Mouse (Mus musculus) embryonic facial prominence, embryonic 13.5 days (tissue): ENCODE measurements around the gene Rcvrn. TPM values are rescaled to one million over a fixed set of nuclear protein-coding genes. Genes with fewer than 3 reads are reported as not detected.

Experiments used
- ATAC-seq: fragments of 200-750 bp; cut with Nextera tagmentation; 2 replicates; pipeline ENCODE4 v1.8.0; 2017; ENCODE audit warnings: low read depth; ENCODE audit not compliant: insufficient number of reproducible peaks, insufficient read depth, low FRiP score, low TSS enrichment
- H3K27ac ChIP-seq: fragments of 300-500 bp; sonication (generic); 2 replicates; pipeline ENCODE4 v1.5.1; 2015; ENCODE audit warnings: moderate library complexity, mild to moderate bottlenecking, inconsistent platforms
- H3K27me3 ChIP-seq: fragments of 300-500 bp; sonication (generic); 2 replicates; pipeline ENCODE4 v1.6.1; 2015; ENCODE audit warnings: mild to moderate bottlenecking, inconsistent platforms
- H3K36me3 ChIP-seq: fragments of 300-500 bp; sonication (generic); 2 replicates; pipeline ENCODE4 v1.6.1; 2015; ENCODE audit warnings: mild to moderate bottlenecking, inconsistent platforms
- H3K4me1 ChIP-seq: fragments of 300-500 bp; sonication (generic); 2 replicates; pipeline ENCODE4 v1.6.1; 2015; ENCODE audit warnings: inconsistent platforms
- H3K4me2 ChIP-seq: fragments of 300-500 bp; sonication (generic); 2 replicates; pipeline ENCODE4 v1.6.1; 2015; ENCODE audit warnings: moderate library complexity, mild to moderate bottlenecking, inconsistent platforms
- H3K4me3 ChIP-seq: fragments of 300-500 bp; sonication (generic); 2 replicates; pipeline ENCODE4 v1.5.1; 2015; ENCODE audit warnings: mild to moderate bottlenecking, inconsistent platforms
- H3K9ac ChIP-seq: fragments of 300-500 bp; sonication (generic); 2 replicates; pipeline ENCODE4 v1.6.1; 2015; ENCODE audit warnings: mild to moderate bottlenecking, inconsistent platforms
- H3K9me3 ChIP-seq: fragments of 300-500 bp; sonication (generic); 2 replicates; pipeline ENCODE4 v1.6.1; 2016; ENCODE audit warnings: inconsistent platforms
- WGBS: fragments of 180-500 bp; shearing (Covaris S2); methylation state at CpG from one replicate; pipeline ENCODE4 v1.1.7; 2015; ENCODE audit warnings: mixed read lengths; 5-methylcytosine and 5-hydroxymethylcytosine counted together
- polyA plus RNA-seq: library from polyadenylated mRNA; unstranded; fragments of >200 nt; fragmentation: Nextera tagmentation; extraction: Ambion mirVana; gene quantifications from 2 replicates; pipeline ENCODE4 v1.2.1, GENCODE M21; 2015

Rcvrn gene
- polyA plus RNA-seq, 1 experiment from 2014 or later = not detected

GRCm38 (mm10) chr11:67727095-67727494 is 32.0 kb downstream of the Rcvrn start:
- no peak overlapping the region for H3K4me2 ChIP-seq
- H3K36me3 ChIP-seq = no peaks in the 10 kb centered on the region
- H3K27ac ChIP-seq = no peak overlapping the region
- WGBS = 60% methylated on average over 6 of the region's 6 CpGs
- peaks cover 6% of the 10 kb centered on the region; the same call in 1 of the 2 replicates for H3K4me1 ChIP-seq
- no peak overlapping the region for H3K9ac ChIP-seq
- ATAC-seq = no peak
- no peaks in the 10 kb centered on the region for H3K9me3 ChIP-seq
- H3K4me3 ChIP-seq = no peak overlapping the region
- no peaks in the 10 kb centered on the region for H3K27me3 ChIP-seq

DNA sequence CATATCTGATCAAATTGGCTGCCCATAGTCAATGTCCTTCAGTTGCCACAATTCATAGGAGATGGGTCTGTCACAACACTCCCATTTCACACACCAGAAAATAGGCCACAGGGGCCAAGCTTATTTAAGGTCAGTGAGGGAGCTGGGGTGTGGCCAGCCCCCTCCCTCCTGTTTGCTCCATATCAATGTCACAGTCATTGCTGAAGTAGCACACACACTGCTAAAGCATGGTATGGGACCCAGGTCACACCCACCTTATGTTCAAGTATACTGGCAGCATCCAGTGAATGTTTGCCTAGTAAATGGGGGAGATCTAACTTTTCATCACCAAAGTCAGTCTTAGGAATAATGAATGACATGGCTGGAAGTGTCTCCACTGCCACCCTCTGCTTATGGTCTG is 33.6 kb downstream of the Rcvrn start:
- H3K4me3 ChIP-seq = no peak overlapping the region
- no peak overlapping the region for H3K27ac ChIP-seq
- ATAC-seq = no peak
- H3K4me1 ChIP-seq = peaks cover 6% of the 10 kb centered on the region; the same call in 1 of the 2 replicates
- H3K36me3 ChIP-seq = no peaks in the 10 kb centered on the region
- no peaks in the 10 kb centered on the region for H3K9me3 ChIP-seq
- H3K27me3 ChIP-seq = no peaks in the 10 kb centered on the region
- no peak overlapping the region for H3K9ac ChIP-seq
- no peak overlapping the region for H3K4me2 ChIP-seq

GRCm38 (mm10) chr11:67731056-67731455 is 35.9 kb downstream of the Rcvrn start:
- Histone ChIP-seq H3K9me3 (no peaks in the 10 kb centered on the region), H3K4me2 (no peak overlapping the region), H3K4me3 (no peak overlapping the region), H3K9ac (no peak overlapping the region), H3K27ac (no peak overlapping the region), H3K36me3 (no peaks in the 10 kb centered on the region), H3K27me3 (no peaks in the 10 kb centered on the region), H3K4me1 (peaks cover 6% of the 10 kb centered on the region; the same call in 1 of the 2 replicates)
- 94% methylated on average over 2 of the region's 2 CpGs for WGBS
- ATAC-seq = no peak

DNA sequence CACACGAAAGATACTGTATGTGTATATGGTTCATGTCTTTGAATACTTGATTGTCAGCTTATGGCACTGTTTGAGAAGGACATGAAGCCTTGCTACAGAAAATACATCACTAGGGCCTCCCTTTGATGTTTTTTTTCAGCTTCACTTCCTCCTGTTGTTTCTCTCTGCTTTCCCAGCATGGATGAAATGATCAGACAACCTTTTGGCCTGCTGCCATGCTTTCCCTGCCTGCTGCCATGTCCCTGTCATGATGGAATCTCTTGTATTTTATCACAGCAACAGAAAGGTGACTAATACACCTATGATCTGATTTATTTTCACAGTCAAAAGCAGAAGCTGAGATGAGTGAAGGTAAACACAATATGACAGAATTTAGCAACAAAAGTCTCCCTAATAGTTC is 38.6 kb downstream of the Rcvrn start:
- H3K4me3 ChIP-seq = no peak overlapping the region
- 44% methylated on average over 1 of the region's 1 CpGs for WGBS
- H3K36me3 ChIP-seq = no peaks in the 10 kb centered on the region
- H3K9me3 ChIP-seq = no peaks in the 10 kb centered on the region
- H3K4me2 ChIP-seq = no peak overlapping the region
- H3K27ac ChIP-seq = no peak overlapping the region
- ATAC-seq = no peak
- H3K27me3 ChIP-seq = no peaks in the 10 kb centered on the region
- H3K4me1 ChIP-seq = no peaks in the 10 kb centered on the region
- no peak overlapping the region for H3K9ac ChIP-seq

DNA sequence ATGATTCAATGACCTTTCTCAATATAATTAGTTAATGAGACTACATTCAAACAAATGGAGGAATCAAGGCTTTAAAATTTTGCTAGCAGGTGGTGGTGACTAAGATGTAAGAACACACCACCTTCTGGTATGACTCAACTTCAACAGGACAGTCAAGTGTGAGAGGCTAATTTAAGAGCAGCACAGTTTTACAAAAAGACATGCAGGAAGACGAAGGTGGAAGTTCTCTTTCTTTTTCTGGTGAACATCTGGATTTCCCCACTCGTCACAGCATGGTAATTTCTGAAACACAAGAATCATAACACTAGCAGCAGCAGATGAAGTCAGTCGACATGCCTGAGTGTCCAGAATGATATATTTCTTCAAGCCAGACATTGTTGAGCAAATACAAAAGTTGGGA is 39.5 kb downstream of the Rcvrn start:
- no peak for ATAC-seq
- Histone ChIP-seq H3K4me3 (no peak overlapping the region), H3K4me1 (no peaks in the 10 kb centered on the region), H3K27me3 (no peaks in the 10 kb centered on the region), H3K36me3 (no peaks in the 10 kb centered on the region), H3K27ac (no peak overlapping the region), H3K4me2 (no peak overlapping the region), H3K9me3 (no peaks in the 10 kb centered on the region), H3K9ac (no peak overlapping the region)
- WGBS = 65% methylated on average over 3 of the region's 3 CpGs

DNA sequence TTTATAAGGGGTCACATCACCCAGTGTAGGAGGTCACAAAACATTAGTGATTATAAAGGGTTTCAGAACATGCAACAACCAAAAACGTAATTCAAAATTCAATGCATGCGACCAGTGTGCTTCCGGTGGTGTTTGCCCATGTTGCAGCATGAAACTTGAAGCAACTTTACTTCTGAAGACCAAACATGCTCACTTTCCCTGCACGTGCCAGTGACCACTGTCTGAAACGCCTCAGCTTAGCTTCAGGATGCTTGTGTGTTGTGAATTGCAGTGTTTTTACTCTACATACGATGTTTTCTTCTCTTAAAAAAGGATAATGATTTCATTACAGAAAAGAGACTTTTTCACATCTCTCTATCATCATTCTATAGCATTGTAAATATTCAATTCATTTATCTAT is 43.2 kb downstream of the Rcvrn start:
- H3K4me1 ChIP-seq = no peaks in the 10 kb centered on the region
- no peak overlapping the region for H3K4me2 ChIP-seq
- H3K27me3 ChIP-seq = no peaks in the 10 kb centered on the region
- H3K36me3 ChIP-seq = no peaks in the 10 kb centered on the region
- WGBS = 84% methylated on average over 6 of the region's 6 CpGs
- no peak overlapping the region for H3K9ac ChIP-seq
- H3K9me3 ChIP-seq = no peaks in the 10 kb centered on the region
- H3K4me3 ChIP-seq = no peak overlapping the region
- H3K27ac ChIP-seq = no peak overlapping the region
- no peak for ATAC-seq

DNA sequence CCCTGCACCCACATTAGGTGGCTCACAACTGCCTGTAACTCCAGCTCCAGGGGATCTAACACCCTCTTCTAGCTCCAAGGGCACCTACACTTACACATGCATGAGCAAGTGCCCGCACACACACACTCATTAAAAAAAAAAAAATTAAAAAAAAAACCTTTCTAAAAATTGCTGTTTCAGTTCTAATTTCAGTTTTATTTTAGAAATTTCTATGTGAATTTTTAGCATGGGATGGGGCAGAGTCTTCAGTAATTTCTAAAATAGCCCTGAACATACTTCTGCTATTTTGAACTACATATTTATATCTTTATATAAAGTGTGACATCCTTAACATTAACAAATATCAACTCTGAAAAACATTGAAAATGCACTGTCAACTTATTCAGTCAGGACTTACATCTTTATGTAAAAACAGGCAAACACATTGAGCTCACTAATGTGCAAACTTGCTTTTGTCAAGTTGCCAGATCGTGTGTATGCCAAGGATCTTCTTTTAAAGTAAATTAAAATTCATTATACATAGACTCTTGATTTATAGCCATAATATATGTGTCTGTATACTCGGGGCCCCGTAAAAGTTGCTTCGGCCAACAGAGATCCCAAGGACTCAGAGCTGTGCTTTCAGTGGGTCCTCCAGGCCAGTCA is 43.8 kb downstream of the Rcvrn start:
- Histone ChIP-seq H3K4me2 (no peak overlapping the region), H3K4me3 (no peak overlapping the region), H3K9me3 (no peaks in the 10 kb centered on the region), H3K9ac (no peak overlapping the region), H3K36me3 (no peaks in the 10 kb centered on the region), H3K27ac (no peak overlapping the region), H3K27me3 (no peaks in the 10 kb centered on the region), H3K4me1 (no peaks in the 10 kb centered on the region)
- WGBS = 91% methylated on average over 5 of the region's 5 CpGs
- no peak for ATAC-seq

DNA sequence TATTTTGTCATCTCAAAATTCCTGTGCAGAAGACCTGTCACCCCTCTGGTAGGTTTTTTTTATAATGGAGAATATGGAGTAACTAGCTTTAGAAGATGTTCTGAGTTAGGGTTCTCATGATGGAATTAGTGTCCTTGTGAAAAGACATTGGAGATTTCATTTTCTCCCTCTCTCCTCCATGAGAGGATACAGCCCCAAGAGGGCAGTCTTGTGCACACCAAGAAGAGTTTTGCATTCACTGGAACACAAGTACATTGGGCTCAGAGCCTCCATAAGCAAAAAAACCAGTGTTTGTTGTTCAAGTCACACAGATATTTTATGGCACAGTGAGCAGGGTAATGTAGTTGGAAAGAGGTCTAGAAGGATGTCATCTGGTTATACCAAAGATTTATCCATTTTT is 46.4 kb downstream of the Rcvrn start:
- no peaks in the 10 kb centered on the region for H3K27me3 ChIP-seq
- no peaks in the 10 kb centered on the region for H3K4me1 ChIP-seq
- no peak overlapping the region for H3K4me2 ChIP-seq
- no peaks in the 10 kb centered on the region for H3K9me3 ChIP-seq
- H3K27ac ChIP-seq = no peak overlapping the region
- no peaks in the 10 kb centered on the region for H3K36me3 ChIP-seq
- ATAC-seq = no peak
- H3K4me3 ChIP-seq = no peak overlapping the region
- H3K9ac ChIP-seq = no peak overlapping the region

Other genes starting within 250 kb of the Rcvrn start
- gene Gas7, start 239.9 kb upstream of the Rcvrn start, polyA plus RNA-seq = 9.3 and 11.9 TPM in 2 replicates
- 0.25 TPM in 1 of 2 replicates, not detected in the other for gene Glp2r, start 75.8 kb downstream of the Rcvrn start, polyA plus RNA-seq
- gene Gsg1l2, start 79.3 kb downstream of the Rcvrn start, polyA plus RNA-seq = not detected in 2 replicates
- 0.33 and 0.49 TPM in 2 replicates for gene Dhrs7c, start 102.9 kb downstream of the Rcvrn start, polyA plus RNA-seq
- 0.93 and 1.3 TPM in 2 replicates for gene Usp43, start 226.8 kb downstream of the Rcvrn start, polyA plus RNA-seq